Mouse (Mus musculus) spleen, embryonic (tissue): Measurements from ENCODE around the gene Myo1c.

Experiments used
- CTCF ChIA-PET: fragments of 350-600 bp; sonication (Branson Sonifier 250); formaldehyde crosslinking; loops from one replicate; lab custom pipeline; 2022; lab: Charles Lee

Gene Myo1c

DNA sequence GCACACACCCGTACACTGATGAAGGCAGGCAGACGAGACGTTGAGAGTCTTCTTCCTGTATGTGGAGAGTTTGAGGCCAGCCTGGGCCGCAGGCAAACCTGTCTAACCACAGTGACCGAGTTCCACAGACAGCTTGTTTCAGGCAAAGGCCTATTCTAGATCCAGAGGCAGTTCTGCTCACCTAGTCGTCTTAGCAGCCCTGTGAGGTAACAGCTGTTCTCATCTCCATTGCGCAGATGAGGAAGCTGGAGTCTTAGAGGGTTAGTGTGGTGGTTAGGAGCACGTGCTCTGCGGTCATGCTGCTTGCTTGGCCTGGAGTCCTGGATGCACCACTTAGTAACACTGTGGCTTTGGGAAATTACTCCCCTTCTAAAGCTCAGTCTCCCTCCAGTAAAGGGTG is 5.6 kb upstream of the Myo1c start:
- CTCF ChIA-PET: interaction anchor here (2.1 kb wide), 1 partner anchor 13 kb away, joined by 7 read pairs; no protein-coding TSS in a partner anchor

DNA sequence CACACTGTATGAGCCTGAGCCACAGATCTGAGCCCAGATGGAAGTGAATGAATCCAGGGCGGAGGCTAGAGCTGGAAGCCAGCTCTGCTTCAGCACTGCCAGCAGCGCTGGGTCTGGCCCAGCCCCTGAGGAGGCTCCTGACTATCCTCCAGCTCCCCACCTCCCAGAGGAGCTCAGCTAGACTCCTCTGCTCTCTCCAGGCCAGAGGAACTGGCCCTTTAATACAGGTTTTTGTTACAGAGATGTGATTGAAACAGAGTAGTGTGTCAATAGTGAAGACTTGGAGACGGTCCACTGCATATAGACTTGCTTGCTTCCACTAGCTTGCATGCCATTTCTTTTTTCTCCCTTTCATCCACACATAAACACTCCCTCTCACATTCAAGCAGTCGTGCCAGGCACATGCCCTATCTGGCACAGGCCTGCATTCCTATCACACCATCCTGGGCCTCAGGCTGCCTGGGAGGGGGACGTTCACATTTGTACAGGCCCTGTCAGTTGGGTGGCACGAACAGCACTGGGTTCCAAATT is 2.6 kb upstream of the Myo1c start:
- CTCF ChIA-PET: interaction anchor here (0.6 kb wide), 1 partner anchor 36 kb away, joined by 3 read pairs; no protein-coding TSS in a partner anchor

DNA sequence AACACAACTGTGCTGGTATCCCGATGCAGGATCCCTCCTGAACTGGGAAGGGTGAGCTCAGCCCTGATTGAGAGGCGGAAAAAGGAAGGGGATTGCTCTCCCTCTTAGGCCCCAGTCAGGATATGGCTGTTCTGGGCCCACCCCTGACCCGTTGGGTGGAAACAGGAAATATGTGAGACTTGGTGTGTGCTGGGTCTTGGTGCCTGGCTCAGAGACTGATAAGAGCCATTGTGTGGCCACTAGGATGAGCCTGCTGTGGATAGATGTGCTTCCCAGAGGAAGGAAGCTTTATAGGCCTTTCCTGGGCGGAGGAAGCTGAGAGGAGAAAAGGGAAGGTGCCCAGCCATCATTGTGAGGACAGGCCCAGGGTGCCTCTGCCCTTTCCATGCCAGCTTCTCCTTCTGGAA is 1.1 kb upstream of the Myo1c start:
- CTCF ChIA-PET: interaction anchor here (0.6 to 0.9 kb wide), 4 partner anchors 12 to 823 kb away, joined by 3 to 19 read pairs (median 12); no protein-coding TSS in a partner anchor

DNA sequence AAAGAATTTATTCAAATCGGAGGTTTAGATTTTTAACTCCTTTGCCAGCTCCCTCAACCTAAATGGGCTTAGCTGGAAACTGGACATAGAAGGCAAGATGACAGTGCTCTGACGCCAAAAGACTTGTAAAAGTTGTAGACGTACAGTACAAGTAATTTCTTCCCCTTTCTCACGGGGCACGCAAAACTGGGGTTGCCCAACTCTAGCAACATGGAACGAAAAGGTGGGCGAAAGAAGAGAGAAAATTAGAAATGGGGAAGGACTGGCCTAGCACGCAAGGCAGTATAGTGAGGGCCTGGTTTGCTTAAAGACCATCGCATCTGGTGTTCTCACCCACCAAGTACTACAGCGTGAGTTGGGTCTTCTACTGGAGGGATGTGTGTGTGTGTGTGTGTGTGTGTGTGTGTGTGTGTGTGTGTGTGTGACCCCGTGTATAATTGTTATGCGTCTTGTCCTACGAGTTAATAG is 688 bp downstream of the Myo1c start:
- CTCF ChIA-PET: interaction anchor here (0.5 kb wide), 1 partner anchor 27 kb away, joined by 3 read pairs; no protein-coding TSS in a partner anchor

DNA sequence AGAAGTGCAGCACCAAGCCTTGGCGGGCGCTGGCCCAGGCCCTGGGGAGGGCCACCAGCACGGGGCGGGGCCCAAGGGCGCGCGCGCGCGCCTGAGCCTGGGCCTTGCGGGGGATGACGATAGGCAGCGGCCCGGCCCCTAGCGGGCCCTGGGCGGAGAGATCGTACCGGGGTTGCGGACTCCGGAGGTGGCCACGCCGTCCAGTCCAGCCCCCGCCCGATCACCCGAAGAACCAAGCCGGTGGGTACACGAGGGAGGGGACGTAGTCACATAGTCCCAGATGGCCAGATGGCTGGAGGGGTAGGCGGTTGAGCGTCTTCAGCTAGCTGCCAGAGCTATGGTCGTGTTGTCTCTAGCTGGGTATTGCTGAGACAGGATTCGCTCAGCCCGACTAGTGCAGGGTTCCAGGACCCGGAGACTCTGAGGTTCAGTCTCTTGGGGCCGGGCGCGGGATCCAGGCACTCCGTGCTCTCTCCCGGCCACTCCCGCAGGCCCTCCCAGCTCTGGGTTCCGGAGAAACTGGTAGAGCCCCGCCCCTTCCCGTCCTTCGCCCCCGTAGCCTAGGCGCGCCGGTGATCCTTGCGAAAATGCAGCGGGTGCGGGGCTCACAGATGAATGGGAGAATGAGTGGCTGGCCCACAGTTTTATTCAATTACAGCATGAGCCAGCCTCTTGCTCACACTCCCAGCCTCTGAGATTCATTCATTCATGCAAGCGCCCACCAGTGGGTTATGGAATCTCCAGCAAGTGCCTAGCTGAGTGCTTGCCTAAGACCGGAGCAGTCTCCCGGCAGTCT is 1.3 kb downstream of the Myo1c start:
- CTCF ChIA-PET: interaction anchor here (1.7 kb wide), 1 partner anchor 28 kb away, joined by 4 read pairs; the partner anchor contains the start of gene Crk

DNA sequence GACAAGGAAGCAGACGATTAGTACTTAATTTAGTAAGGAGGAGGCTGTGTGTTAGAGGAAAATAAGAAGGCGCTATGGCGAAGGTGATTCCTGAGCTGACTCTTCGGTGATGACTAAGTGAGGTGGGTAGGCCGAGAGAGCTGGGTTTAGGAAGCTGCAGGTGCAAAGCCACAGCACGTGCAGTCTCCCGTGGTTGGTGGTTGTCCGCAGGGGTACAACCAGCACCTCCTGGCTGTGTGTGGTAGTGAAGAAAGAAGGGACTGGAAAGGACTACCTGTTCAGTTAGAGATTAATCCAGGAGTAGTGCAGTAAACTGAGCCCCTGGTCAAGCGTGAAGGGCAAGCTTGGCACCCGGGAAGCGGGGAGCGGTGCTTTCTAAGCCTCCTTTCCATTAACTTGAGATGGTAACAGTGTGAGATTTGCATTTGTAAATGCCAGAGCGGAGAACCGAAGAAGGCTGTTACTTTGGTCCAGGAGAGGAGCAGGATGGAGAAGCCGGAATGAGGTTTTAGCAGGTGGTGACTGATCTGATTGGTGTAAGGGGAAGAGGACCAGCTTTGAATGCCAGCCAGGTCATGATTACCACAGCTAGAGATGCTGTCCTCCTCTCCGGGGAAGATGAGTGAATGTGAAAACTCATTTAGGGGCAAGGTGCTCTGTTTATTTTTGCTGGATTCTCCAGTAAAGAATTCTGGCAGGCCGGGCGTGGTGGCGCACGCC is 2.1 kb downstream of the Myo1c start:
- CTCF ChIA-PET: interaction anchor here (1.7 kb wide), 1 partner anchor 27 kb away, joined by 4 read pairs; the partner anchor contains the start of gene Crk

DNA sequence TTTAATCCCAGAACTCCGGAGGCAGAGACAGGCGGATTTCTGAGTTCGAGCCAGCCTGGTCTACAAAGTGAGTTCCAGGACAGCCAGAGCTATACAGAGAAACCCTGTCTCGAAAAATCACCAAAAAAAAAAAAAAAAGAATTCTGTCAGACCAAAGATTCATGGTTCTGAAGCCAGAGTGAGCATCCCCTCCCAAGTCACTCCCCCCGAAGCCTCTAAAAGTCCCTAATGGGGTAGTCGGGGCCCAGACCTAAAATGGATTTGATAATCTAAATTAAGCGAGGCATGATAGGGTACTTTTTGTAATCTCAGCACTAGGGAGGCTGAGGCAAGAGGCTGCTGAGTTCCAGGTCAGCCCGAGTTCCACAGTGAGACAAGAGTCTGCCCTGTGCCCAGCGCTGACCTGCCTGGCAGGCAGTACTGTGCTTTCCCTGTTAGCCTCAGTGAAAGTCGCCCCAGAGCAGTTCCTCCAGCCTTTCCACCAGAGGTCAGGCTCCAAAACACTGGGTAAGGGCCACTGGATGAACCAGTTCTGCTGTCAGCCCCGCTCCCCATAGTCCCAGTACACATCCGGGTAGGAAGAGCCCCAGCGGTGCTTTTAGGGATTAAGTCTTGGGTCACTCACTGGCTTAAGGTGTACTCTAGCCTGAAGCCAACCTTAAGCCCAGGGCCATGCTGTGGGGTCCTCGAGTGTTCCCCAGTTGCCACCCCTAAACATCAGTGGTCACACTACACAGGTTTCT is 2.8 kb downstream of the Myo1c start:
- CTCF ChIA-PET: interaction anchor here (1.7 kb wide), 1 partner anchor 27 kb away, joined by 4 read pairs; the partner anchor contains the start of gene Crk

DNA sequence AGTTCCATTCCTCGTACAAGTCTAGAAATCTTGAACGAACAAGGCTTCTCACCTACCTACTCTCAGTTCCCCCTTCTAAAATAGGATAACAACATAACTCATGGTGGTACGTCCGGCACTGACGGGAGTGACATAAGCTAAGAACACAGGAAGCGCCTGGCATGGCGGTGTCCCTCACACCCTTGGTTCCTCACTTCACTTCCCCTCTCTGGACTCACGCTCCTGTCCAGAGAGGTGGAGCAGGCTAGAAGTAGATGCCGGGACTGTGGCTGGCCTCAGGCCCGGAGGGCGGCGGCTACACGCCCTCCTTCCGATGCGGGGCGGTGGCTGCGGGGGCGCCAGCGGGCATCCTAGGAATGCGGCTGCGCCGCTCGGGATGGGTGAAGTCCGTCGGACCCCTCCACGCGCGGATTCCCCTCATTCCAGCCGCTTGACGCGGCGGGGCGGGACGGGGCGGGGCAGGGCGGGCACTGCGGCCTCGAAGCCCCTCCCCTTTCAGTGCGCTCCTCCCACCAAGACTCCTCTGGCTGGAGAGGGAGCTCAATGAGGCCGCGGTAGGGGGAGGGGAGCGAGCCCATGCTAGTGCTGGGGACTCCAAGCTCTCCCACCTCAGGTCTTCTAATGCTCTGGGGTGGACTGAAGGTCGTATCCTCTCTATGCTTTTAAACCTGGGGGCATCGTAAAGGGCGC is 3.6 kb downstream of the Myo1c start:
- CTCF ChIA-PET: no interaction called here

DNA sequence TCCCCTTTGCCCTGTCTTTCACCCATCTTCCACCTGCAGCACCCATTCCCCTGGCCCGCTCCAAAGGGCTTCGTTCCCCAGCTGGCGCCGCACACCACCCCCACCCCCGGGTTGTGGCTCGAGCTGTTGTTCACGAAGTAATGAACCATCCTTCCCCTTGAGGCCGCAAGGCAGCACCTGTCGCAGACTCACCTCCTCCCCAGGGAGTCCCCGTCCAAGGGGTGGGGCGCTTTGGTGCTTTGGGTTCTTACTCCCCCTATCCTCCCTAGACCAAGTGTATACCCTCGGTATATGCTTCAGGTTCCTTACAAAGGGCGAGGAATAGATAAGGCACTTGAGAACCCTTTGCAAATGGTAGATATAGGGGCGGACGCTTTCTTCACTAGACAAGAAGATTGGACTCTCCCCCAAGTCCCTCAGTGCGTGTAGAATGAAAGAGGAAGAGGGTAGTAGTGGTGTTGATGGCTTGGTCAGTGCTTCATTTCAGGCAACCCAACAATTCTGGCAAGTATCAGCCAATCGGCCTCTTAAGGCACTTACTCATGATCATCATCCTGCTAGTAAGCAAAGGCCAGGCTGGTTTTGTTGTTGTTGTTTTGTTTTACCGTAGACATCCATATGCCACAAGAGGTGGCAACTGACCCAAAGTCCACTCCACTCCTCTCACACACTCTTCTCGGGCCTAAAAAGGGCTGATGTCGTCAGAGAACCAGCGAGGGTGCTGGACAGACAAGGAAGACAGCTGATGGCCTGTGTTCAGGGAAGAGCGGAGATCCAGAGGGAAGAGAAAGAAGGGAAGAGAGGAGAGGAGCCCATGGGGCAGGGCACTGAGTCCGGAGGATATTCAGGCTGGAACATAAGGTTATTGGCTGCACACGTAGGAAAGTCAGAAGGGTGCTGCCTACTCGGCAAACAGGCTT is 4.4 kb downstream of the Myo1c start:
- CTCF ChIA-PET: no interaction called here

DNA sequence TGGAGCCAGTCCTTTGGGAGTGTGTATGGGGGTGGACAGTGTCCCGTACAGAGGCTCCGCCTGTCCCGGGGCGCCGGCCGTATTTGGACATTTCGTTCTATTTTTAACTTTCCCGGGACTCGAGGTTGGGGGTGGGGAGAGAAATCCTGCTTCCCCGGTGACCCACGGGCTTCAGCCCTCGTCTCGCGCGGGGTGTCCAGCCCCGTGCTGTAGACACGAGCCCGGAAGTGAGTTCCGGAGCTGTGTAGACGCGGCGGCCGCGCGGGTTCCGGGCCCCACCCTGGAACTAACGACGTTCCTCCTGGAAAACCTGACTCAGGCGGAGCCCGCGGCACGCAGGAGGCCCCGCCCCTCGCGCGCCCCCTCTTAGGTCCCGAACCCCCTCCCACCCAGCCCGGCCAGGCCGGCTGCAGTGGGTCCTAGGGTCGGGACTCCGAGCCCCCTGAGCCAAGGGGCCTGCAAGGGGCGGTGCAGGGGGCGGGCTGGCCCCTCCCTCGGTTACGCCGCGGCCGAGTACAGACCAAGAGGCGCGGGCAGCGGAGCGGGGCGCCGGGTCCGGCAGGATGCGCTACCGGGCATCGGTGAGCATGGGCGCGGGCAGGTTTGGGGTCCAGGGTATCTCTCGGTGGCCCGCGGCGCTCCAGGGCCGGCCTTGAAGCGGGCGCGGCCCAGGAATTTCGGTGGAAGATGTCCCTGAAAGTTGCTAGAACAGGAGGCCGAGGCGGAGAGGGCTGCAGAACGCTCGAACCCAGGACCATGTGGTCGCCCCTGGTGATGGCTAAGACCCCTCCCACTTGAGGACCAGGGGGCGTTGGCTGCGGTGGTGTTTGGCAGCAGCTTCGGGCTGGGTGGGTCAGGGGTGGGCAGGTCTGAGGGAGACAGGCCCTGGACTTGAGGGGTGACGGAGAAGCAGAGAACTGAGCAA is 5.6 kb downstream of the Myo1c start:
- CTCF ChIA-PET: interaction anchor here (0.6 kb wide), 1 partner anchor 26 kb away, joined by 5 read pairs; no protein-coding TSS in a partner anchor

DNA sequence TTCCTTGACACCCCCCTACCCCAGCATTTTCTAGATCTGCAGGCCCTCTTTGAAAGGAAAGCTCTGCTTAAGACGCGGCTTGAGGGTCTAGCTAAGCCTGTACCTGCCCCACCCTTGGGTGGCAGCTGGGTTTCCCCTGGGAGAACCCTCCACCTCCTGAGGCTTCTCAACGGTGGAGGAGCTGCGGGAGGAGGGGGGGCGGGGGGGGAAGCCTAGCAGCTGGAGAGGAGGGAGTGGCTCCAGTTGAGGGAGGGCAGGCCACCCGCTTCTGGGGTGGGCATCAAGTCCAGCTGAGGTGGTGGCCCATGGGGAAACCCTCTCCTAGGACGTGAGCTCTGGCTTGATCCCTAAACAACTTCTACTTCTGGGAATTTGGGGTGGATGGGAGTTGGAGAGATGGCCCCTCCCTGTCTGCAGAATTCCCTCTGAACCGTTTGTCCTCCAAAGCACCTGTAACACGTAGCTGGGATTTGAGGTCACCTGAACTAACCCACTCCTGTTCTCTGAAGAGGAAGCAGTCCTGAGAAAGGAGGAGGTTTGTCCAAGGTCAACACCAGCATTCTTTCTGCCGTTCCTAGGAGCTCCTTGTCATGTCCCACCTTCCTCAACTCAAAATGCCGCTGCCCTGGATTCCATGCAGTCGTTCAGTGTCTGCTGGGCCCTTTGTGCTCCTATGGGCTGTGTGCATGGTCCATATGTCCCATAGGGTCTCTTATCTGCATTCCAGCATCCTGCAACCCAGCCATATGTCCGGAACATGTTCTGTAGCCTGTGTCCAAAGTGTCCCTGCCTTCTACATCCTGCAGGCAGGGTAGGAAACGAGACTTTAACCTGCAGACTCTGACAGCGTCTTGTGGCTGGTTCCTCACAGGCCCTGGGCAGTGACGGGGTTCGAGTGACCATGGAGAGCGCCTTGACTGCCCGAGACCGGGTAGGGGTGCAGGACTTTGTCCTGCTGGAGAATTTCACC is 6.6 kb downstream of the Myo1c start:
- CTCF ChIA-PET: interaction anchor here (0.7 kb wide), 1 partner anchor 47 kb away, joined by 3 read pairs; no protein-coding TSS in a partner anchor

DNA sequence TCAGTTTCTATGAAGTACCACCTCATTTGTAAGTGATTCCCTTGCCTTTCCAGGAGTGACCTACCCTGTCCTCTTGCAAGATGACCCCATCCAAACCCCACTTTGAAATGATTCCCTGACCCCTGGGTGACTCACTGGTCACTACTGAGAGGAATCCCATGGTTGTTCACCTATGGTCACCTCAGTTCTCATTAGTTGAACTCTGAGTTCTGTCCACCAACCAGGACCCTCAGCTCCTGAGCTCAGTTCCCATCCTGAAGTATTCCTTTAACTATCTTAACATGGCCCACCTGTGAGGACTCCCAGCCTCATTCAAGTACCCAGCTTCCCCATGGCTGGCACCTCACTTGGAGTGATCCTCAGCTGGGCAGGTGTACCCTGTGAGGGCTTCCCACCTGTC is 7.5 kb downstream of the Myo1c start:
- CTCF ChIA-PET: no interaction called here

DNA sequence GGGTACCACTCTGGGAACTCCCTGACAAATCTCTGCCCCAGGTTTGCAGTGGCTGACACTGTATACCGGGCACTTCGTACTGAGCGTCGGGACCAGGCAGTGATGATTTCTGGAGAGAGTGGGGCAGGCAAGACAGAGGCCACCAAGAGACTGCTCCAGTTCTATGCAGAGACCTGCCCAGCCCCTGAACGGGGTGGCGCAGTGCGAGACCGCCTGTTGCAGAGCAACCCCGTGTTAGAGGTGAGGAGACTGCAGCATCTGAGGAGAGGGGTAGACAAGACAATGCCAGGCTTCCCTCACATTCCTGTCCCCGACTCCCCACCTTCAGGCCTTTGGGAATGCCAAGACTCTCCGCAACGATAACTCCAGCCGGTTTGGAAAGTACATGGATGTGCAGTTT is 8.0 kb downstream of the Myo1c start:
- CTCF ChIA-PET: no interaction called here

DNA sequence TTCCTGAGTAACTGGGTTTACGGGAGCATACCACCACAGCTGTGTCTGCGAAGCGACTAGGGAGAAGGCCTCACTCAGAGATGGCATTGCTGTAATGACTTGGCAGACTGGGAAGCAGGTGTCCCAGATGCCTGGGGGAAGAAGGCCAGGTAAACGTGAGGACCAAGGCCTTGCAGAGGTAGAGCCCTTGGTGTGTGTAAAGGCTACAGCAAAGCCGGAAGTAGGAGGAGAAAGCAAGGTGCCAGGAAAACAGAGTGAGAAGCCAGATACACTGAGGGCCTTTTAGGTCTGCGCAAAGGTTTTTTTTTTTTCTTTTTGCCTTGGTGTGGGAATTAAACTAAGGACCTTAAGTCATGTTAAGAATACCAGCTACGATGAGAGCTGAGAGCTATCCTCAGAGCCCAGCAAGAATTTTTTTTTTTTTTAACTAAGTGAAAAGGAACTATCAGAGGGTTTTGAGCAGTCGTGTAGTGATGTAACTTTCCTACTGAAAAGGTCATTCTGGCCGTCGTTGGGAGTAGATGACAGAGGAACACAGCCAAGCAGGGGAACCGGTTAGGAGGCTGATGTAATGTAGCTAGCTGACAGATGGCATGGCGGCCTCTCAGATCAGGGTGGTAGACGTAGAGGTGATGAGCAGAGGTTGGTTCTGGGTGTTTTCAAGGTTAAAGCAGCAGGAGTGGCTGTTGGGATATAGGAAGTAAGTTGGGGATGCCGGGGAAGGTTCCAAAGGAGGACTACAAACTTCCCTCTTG is 8.9 kb downstream of the Myo1c start:
- CTCF ChIA-PET: no interaction called here

DNA sequence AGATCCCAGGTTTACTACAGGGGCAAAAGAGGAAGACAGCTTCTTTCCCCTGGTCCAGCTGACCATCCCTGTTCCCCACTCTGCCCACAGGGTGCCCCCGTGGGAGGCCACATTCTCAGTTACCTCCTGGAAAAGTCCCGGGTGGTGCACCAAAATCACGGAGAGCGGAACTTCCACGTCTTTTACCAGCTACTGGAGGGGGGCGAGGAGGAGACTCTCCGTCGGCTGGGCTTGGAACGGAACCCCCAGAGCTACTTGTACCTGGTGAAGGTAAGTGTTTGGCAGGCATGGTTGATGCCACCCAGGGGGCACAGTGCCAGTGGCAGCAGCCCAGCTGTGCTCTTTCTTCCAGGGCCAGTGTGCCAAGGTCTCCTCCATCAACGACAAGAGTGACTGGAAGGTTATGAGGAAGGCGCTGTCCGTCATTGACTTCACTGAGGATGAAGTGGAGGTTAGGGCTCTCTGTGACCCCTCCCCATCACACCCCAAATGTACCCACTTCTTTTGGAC is 9.8 kb downstream of the Myo1c start:
- CTCF ChIA-PET: no interaction called here
